Mouse (Mus musculus) embryo, embryonic 10.5 days (tissue): ENCODE measurements around the gene Gm17387.
A peak's percentile ranks its signal among the peaks of the same experiment; 100 is the strongest.
"Not testable (repeated sequence)": the region's sequence is repeated elsewhere in the genome, so short reads cannot be mapped to it uniquely, and the experiment has no call there.

Experiments
- DNase-seq: peaks from one replicate; pipeline ENCODE4 v3.0.0-alpha.2; 2015; ENCODE audit warnings: low spot score

Gm17387 gene

GRCm38 (mm10) chr7:141016707-141017697 lies 11.9 kb upstream of the Gm17387 start:
- no peak for DNase-seq

DNA sequence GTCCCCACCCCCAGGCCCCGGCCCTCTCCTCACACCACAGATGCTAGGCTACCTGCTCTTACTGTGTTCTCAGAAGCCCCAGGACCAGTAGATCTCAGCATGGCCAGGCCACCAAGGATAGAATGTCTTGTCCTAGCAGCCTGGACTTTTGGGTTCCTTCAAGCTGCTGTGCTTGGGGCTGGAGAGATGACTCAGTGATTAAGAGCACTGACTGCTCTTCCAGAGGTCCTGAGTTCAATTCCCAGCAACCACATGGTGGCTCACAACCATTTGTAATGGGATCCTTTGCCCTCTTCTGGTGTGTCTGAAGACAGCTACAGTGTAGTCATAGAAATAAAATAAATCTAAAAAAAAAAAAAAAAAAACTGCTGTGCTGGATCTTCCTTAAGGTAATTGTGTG lies 11.1 kb upstream of the Gm17387 start, which contains the start of gene Ifitm6:
Gene Ifitm6 (minus strand): TSS at position 101 of the 400 bp plus-strand sequence.
- not testable (repeated sequence) for DNase-seq

DNA sequence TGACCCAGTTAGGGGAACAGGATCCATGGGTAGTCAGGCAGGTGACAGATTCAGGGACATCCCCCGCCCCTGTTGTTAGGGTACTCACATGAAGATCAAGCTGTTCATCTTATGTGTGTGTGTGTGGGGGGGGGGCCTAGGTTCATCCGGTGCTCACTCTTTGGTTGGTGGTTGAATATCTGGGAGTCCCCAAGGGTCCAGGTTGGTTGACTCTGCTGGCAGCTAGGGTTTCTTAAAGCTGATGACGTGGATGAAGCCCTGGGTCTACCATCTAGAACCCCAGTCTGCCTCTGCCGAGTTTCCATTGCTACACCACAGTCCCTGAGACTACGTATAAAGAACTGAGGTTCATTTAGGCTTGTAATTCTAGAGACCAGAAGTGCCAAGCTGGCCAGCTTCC lies 9.9 kb upstream of the Gm17387 start:
- DNase-seq: no peak

DNA sequence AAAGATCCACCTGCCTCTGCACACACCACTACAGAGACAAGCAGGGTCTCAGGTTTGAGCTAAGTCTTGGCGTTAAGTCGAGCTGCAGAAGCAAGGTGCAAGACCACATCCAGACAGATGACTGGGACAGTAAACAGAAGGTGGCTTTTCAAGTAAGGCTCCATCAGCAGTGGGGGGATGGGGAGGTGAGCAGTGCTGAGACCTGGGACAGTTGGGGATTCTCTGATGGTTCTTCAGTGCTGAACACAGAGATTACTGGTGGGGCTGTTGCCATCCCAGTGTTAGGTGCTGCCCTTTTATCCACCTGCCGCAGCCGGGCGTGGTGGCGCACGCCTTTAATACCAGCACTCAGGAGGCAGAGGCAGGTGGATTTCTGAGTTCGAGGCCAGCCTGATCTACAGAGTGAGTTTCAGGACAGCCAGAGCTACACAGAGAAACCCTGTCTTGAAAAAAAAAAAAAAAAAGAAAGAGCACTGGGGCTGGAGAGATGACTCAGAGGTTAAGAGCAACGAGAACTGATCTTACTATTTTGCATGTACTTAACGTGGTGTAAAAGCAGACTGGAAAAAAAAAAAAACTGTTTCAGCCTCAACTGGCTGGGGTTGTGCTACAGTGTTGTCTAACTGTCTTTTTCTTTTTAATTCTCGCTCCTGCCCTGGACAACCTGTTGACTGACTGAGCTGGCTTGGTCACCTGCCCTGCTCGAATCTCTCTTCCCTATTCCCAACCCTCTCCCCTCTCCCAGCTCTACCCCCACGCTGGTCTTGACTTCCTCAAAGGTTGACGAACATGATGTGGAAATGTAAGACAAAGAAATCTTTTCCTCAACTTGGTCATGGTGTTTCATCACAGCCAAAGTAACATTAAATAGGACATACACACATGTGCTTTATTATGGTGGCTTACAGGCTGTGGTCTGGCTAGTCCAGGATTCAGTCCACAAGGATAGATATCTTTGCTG lies 7.2 kb upstream of the Gm17387 start:
- DNase-seq: no peak

DNA sequence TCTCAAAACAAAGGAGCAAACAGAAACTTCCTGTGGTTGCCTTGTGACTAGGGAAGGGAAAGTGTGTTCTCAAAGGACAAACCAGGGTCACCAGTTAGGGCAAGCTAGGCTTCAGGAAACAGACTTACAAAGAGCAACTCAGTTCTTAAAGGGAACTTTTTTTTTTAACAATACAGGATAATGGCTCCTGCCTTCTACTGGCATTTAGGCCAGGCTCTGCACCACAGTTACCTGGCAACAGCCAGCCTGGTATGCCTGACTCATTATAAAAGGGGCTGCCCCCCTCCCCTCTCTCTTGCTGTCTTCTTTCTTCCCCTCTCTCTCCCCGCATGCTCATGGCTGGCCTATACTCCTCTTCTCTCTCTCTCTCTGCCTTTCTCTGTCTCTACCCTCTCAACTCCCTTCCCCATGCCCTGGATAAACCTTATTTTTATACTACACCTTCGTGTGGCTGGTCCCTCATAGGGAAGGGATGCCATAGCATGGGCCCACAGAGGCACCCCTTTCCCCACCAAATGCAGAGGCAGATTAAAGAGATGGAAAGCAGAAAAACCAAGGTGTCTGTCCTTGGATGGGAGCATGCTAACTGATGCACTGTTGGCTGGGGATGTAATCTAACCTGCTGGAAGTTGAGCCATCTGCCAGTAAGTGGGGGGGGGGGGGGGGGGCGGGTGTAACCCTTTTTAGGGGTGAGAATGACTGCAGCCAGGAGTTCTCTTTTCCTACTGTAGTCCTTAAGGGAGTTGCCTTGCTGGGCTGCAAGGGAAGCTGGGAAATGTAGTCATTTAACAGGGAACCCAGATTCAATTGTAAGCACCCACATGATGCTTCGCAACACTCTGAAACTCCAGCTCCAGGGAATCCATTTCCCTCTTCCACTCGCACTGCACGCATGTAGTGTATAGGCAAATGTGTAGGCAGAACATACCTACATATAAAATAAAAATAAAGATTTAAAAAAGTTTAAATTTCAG lies 3.8 kb upstream of the Gm17387 start:
- peak; percentile 76 for DNase-seq

DNA sequence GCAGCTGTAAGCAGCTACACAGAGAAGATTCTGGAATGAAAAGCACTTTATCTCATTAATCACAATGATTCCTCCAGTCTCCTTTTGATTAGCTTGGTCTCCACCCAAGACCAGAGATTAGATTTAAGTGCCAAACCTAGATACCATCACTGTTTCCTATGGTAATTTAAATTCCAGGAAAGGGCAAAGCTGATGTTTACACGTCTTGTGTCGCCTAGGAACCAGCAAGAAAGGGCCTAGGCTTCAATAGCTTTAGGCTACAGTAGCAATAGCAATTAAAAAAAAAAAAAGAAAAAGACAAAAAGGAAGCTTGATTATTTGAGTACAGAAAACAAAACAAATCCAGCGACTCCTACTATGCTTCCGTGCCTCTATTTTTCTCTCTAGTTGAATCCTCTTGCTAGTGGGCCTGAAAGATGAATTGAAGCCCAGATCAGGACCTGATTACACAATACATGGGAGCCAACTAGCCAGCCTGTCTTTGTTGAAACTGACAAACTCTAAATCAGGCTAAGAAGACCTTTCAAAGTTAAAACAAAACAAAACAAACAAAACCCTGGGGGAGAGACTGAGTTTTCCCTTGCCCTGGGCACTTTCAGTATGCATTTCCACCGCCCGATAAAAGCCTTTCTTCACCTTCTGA lies 2.7 kb upstream of the Gm17387 start:
- peak; percentile 49 for DNase-seq

DNA sequence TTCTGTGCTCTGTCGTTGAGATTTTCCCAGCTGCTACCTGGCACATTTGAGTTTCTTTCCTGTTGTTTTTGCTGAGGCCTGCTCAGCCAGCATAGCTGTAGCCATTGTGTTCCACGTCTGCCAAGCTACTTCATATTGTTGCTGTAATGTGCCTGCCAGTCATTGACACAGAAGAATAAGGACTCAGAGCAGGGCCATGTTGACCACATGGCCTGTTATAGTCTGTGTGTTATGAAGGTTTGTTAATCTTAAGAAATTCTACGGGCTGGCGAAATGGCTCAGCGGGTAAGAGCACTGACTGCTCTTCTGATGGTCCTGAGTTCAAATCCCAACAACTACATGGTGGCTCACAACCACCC lies 2.2 kb upstream of the Gm17387 start:
- DNase-seq: peak; percentile 27

- no peak for DNase-seq
Observed at GRCm38 (mm10) chr7:141030390-141030789, 1.5 kb downstream of the Gm17387 start.

- DNase-seq: no peak
Observed at GRCm38 (mm10) chr7:141032458-141033167, 3.7 kb downstream of the Gm17387 start.

GRCm38 (mm10) chr7:141036624-141037023 lies 7.7 kb downstream of the Gm17387 start:
- not testable (repeated sequence) for DNase-seq

GRCm38 (mm10) chr7:141038090-141039032 lies 9.4 kb downstream of the Gm17387 start:
- DNase-seq: no peak

GRCm38 (mm10) chr7:141039386-141040107 lies 10.6 kb downstream of the Gm17387 start:
- DNase-seq: no peak

DNA sequence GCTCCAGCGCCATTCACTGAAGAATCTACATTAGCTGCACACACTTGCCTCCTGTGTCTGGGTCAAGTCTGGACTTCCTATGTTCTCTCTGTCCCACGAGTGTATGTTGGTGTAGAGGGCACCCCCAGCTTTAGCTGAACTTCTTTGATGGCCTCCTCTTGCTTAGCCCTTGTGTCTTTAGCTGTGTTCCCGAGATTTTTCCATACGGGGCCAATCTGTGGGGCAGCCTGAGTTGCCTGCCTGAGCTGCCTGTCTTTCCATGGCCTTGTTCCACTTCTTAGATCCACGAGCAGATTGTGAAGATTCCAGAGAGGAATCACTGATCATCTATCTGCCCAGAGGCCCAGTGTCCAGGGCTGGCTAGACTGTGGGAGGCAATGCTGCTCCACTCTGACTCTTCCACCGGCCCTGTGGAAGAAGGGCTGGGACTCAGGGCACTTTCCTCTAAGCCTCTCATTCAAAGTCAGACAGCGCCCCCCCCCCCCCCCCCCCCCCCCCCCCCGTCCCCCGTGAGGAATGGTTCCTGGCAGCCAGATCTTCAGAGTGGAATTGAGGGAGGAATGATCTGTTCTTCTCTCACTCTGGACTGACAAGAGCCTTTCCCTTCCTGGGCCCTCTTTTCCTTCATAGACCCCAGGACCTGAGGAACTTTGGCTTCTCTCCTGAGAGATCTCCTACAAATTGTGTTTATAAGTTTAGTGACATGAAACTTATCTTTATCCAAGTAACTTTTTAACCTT lies 12.1 kb downstream of the Gm17387 start:
- DNase-seq: peak; percentile 37

DNA sequence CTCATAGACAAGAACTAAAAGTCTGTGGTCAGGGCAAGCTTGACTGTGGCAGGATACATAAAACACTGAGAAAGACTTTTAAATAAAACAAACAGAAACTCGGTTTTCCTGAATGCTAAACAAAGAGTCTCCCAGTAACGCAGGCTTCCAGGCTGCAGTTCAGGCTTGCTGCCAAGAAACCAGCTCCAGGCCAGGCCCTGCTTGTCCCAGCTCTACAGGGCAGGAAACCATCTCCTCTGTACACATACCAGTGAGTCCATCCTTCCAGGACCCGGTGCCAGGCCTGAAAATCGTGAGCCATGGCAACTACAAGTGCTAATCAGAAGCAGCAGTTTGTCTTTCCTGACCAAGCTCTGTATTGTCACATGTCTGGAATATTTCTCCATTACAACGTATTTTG lies 12.7 kb downstream of the Gm17387 start:
- no peak for DNase-seq

DNA sequence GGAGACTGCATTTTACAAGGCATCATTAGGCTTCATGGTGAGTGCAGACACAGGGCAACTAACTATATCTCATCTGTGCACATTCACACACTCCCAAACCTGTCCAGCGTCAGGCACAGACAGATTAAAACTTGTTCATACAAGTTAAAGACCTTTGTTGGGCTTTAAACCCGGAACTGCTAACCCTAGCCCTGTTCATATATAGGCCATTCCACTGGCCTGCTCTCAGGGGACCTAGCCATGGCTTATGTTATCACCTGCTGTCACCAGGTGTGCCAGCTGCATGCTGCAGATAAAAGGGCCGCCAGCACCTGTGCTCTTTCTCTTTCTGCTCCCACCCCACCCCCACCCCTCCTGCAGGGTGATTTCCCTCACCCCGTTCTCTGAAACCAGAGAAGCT lies 13.6 kb downstream of the Gm17387 start:
- no peak for DNase-seq

- DNase-seq: no peak
Observed at GRCm38 (mm10) chr7:141046931-141047580, 18.1 kb downstream of the Gm17387 start.
